Comparison of ENCODE assay signal across 22 mouse cellular contexts in genomic region chr2:79065321-79065720, GRCm38 (mm10).
DNase-seq lines count a peak whose midpoint lies in the region; ATAC-seq and TF ChIP-seq lines count a peak whose summit lies in the region.
"Had no signal": no experiment of that assay in that cellular context is flagged by ENCODE, and none has a peak within 500 bp of the region (broad histone marks: within the 10 kb centered on the region; RNA-seq: fewer than 3 reads in every experiment).

No protein-coding gene starts in this region.

- H3K27me3 ChIP-seq in cerebellum, adult 2 months (ENCODE audit: control insufficient read depth, insufficient read depth, low read length): no peaks in the 10 kb centered on the region
- no peaks in the 10 kb centered on the region for H3K27me3 ChIP-seq in midbrain, embryonic 11.5 days (ENCODE audit: control insufficient read depth, insufficient read depth, low read length)
- H3K27me3 ChIP-seq: embryonic facial prominence, embryonic 15.5 days; forebrain, embryonic 15.5 days; hindbrain, embryonic 13.5 days had no signal

- H3K9ac ChIP-seq in midbrain, embryonic 11.5 days (ENCODE audit: low read length): no peak overlapping the region
- H3K9ac ChIP-seq: embryonic facial prominence, embryonic 15.5 days; forebrain, embryonic 15.5 days; hindbrain, embryonic 13.5 days had no signal

- H3K4me2 ChIP-seq in midbrain, embryonic 11.5 days: no peak overlapping the region
- H3K4me2 ChIP-seq: embryonic facial prominence, embryonic 15.5 days; forebrain, embryonic 15.5 days; hindbrain, embryonic 13.5 days had no signal

- H3K9me3 ChIP-seq in midbrain, embryonic 11.5 days (ENCODE audit: control insufficient read depth, low read length): no peaks in the 10 kb centered on the region
- H3K9me3 ChIP-seq: embryonic facial prominence, embryonic 15.5 days; forebrain, embryonic 15.5 days; heart, embryonic 10.5 days; hindbrain, embryonic 13.5 days had no signal

- no peak for TF ChIP-seq POLR2A in cerebellum, adult 2 months (IDR thresholded peaks at IDR 0.05; ENCODE audit: borderline replicate concordance, insufficient read depth, low read length)

- WGBS in cerebellum, adult 2 months: 97% methylated on average over 1 of the region's 1 CpGs
- WGBS in midbrain, embryonic 11.5 days: 89% methylated on average over 1 of the region's 1 CpGs

- peak; percentile 19 for DNase-seq in A20 (ENCODE audit: low read depth, low spot score)
- peak; percentile 24 for DNase-seq in CD4-positive helper T cell, adult 2 months (ENCODE audit: low read depth, low spot score)
- peak; percentile 18 to 39 for DNase-seq in natural killer cell, adult 2 months (ENCODE audit: low spot score in 2 of 2)
- no peak for DNase-seq in liver
- no peak for DNase-seq in cerebellum, adult 2 months
- no peak for DNase-seq in midbrain, embryonic 11.5 days (ENCODE audit: low spot score, missing footprints)
- DNase-seq: adrenal gland, adult 2 months; adrenal gland, postnatal 36 days; cerebellum, adult 8-10 months; cerebellum, postnatal 36 days; embryo, embryonic 11 days; gastrocnemius, postnatal 36 days; heart, adult 18-20 months; heart, postnatal 10 days; heart, postnatal 4 days had no signal

- TF ChIP-seq CTCF in cerebellum, adult 2 months (IDR thresholded peaks at IDR 0.05; ENCODE audit: borderline replicate concordance, insufficient read depth, low read depth, low read length): no peak

- no peaks in the 10 kb centered on the region for H3K4me1 ChIP-seq in cerebellum, adult 2 months (ENCODE audit: control insufficient read depth, insufficient read depth, low read length)
- H3K4me1 ChIP-seq in midbrain, embryonic 11.5 days (ENCODE audit: control insufficient read depth, insufficient read depth, low read length): no peaks in the 10 kb centered on the region
- H3K4me1 ChIP-seq: heart, embryonic 10.5 days; hindbrain, embryonic 13.5 days had no signal

- no peak overlapping the region for H3K27ac ChIP-seq in cerebellum, adult 2 months (ENCODE audit: insufficient read depth, low read length)
- no peak overlapping the region for H3K27ac ChIP-seq in midbrain, embryonic 11.5 days (ENCODE audit: low read depth, low read length)
- H3K27ac ChIP-seq: embryonic facial prominence, embryonic 15.5 days; forebrain, embryonic 15.5 days; heart, embryonic 10.5 days; hindbrain, embryonic 13.5 days; hindbrain, postnatal 0 days had no signal

- H3K36me3 ChIP-seq in midbrain, embryonic 11.5 days (ENCODE audit: control insufficient read depth, insufficient read depth, low read length): no peaks in the 10 kb centered on the region
- H3K36me3 ChIP-seq: embryonic facial prominence, embryonic 15.5 days; forebrain, embryonic 15.5 days; heart, embryonic 10.5 days; hindbrain, embryonic 13.5 days had no signal

- H3K4me3 ChIP-seq in cerebellum, adult 2 months (replicated peaks; ENCODE audit: insufficient read depth, low read depth, low read length): no peak overlapping the region
- no peak overlapping the region for H3K4me3 ChIP-seq in midbrain, embryonic 11.5 days (ENCODE audit: low read depth, low read length)
- H3K4me3 ChIP-seq: embryonic facial prominence, embryonic 15.5 days; erythroblast, embryonic 14.5 days; forebrain, embryonic 15.5 days; heart, embryonic 10.5 days; hindbrain, embryonic 13.5 days had no signal

- peak; percentile 42; the same call in 1 of the 2 replicates for ATAC-seq in granulocyte monocyte progenitor cell, adult 5-6 weeks (replicated peaks; ENCODE audit: poor library complexity, severe bottlenecking)
- no peak for ATAC-seq in midbrain, embryonic 11.5 days (ENCODE audit: low FRiP score)
- ATAC-seq: forebrain, embryonic 15.5 days; hindbrain, postnatal 0 days had no signal

Comparison
In these comparisons a context has a peak if more than half of its experiments do, and no peak if none do; other contexts are left out.
1. DNase-seq: peak in A20 (single experiment), CD4-positive helper T cell, adult 2 months (single experiment) and natural killer cell, adult 2 months (2 of 2); none in liver (single experiment), cerebellum, adult 2 months (0 of 2) and midbrain, embryonic 11.5 days (single experiment).